ENCODE assay signal across 9 mouse cellular contexts in the genomic region with DNA sequence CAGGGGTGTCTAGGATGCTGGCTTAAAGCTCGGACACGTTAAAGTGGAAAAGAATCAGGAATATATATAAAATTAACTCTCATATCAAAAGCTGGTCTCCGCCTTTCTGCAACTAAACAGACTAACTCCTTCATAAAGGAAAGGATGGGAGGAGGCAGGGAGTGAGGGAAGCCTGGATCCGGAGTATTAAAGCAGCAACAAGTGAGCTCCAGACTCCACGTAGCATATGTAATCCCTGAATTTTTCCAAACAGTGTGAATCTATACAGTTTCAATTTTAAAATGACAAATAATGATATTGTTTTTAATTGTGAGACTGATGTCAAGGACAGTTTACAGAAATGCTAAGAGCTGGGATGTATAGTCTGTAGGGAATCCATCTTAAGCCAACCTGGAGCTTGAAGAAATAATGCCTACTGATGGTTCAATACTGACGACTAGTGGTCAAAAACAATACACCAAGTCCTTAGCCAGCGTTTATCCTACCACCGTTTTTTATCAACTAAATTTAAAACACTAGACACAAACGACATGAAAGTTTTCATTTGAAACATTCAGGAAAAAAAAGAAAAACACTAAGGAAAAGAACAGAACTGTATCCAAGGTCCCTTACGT.
A peak's percentile ranks its signal among the peaks of the same experiment; 100 is the strongest.
DNase-seq lines count a peak whose midpoint lies in the region; ATAC-seq and TF ChIP-seq lines count a peak whose summit lies in the region.
"Had no signal": no experiment of that assay in that cellular context is flagged by ENCODE, and none has a peak within 500 bp of the region (broad histone marks: within the 10 kb centered on the region; RNA-seq: fewer than 3 reads in every experiment).

No protein-coding gene starts in this region.

- ATAC-seq in kidney, embryonic 15.5 days (replicated peaks; ENCODE audit: low FRiP score) = no peak
- peak; percentile 66 for ATAC-seq in hindbrain, embryonic 14.5 days (ENCODE audit: low FRiP score)
- peak; percentile 80 for ATAC-seq in midbrain, embryonic 13.5 days

- no peaks in the 10 kb centered on the region for H3K27me3 ChIP-seq in kidney, embryonic 15.5 days
- H3K27me3 ChIP-seq in E14TG2a.4 (ENCODE audit: insufficient read depth, low read length) = no peaks in the 10 kb centered on the region
- H3K27me3 ChIP-seq in hindbrain, embryonic 14.5 days (ENCODE audit: control insufficient read depth, insufficient read depth, low read length) = no peaks in the 10 kb centered on the region
- no peaks in the 10 kb centered on the region for H3K27me3 ChIP-seq in midbrain, embryonic 13.5 days
- no peaks in the 10 kb centered on the region for H3K27me3 ChIP-seq in thymus, adult 2 months (ENCODE audit: control insufficient read depth, insufficient read depth, low read length)

- H3K4me1 ChIP-seq in kidney, embryonic 15.5 days = no peaks in the 10 kb centered on the region
- H3K4me1 ChIP-seq in E14TG2a.4 (replicated peaks; ENCODE audit: low read depth, low read length) = no peaks in the 10 kb centered on the region
- no peaks in the 10 kb centered on the region for H3K4me1 ChIP-seq in hindbrain, embryonic 14.5 days (replicated peaks; ENCODE audit: control insufficient read depth, insufficient read depth, low read length)
- H3K4me1 ChIP-seq in midbrain, embryonic 13.5 days (replicated peaks) = no peaks in the 10 kb centered on the region
- H3K4me1 ChIP-seq in thymus, adult 2 months (replicated peaks; ENCODE audit: control insufficient read depth, insufficient read depth, low read length) = no peaks in the 10 kb centered on the region

- no peak for TF ChIP-seq POLR2A in thymus, adult 2 months (IDR thresholded peaks at IDR 0.05; ENCODE audit: control insufficient read depth, extremely low read depth, insufficient read depth, low read length, poor library complexity)

- H3K9ac ChIP-seq in kidney, embryonic 15.5 days = no peak overlapping the region
- no peak overlapping the region for H3K9ac ChIP-seq in hindbrain, embryonic 14.5 days
- no peak overlapping the region for H3K9ac ChIP-seq in midbrain, embryonic 13.5 days (replicated peaks)

- TF ChIP-seq CTCF in E14TG2a.4 (conservative IDR thresholded peaks at IDR 0.05; ENCODE audit: low read length) = peak; percentile 82
- TF ChIP-seq CTCF in thymus, adult 2 months (IDR thresholded peaks at IDR 0.05; ENCODE audit: borderline replicate concordance, control insufficient read depth, extremely low read depth, insufficient read depth, low read length, poor library complexity) = no peak

- WGBS in kidney, embryonic 15.5 days = 54% methylated on average over 10 of the region's 10 CpGs
- 59% methylated on average over 10 of the region's 10 CpGs for WGBS in hindbrain, embryonic 14.5 days
- WGBS in midbrain, embryonic 13.5 days = 54% methylated on average over 10 of the region's 10 CpGs
- WGBS in thymus, adult 2 months = 71% methylated on average over 10 of the region's 10 CpGs

- H3K4me3 ChIP-seq in kidney, embryonic 15.5 days (replicated peaks) = no peak overlapping the region
- H3K4me3 ChIP-seq in E14TG2a.4 (replicated peaks; ENCODE audit: low read length) = no peak overlapping the region
- no peak overlapping the region for H3K4me3 ChIP-seq in hindbrain, embryonic 14.5 days (replicated peaks; ENCODE audit: low read length)
- no peak overlapping the region for H3K4me3 ChIP-seq in midbrain, embryonic 13.5 days (replicated peaks)
- no peak overlapping the region for H3K4me3 ChIP-seq in thymus, adult 2 months (ENCODE audit: control insufficient read depth, insufficient read depth, low read length)

- H3K27ac ChIP-seq in kidney, embryonic 15.5 days = no peak overlapping the region
- no peak overlapping the region for H3K27ac ChIP-seq in hindbrain, embryonic 14.5 days
- H3K27ac ChIP-seq in midbrain, embryonic 13.5 days = no peak overlapping the region
- H3K27ac ChIP-seq in thymus, adult 2 months (ENCODE audit: control insufficient read depth, insufficient read depth, low read length) = no peak overlapping the region
- H3K27ac ChIP-seq: macrophage had no signal

- no peaks in the 10 kb centered on the region for H3K36me3 ChIP-seq in kidney, embryonic 15.5 days
- H3K36me3 ChIP-seq in E14TG2a.4 (ENCODE audit: insufficient read depth, low read length) = no peaks in the 10 kb centered on the region
- H3K36me3 ChIP-seq in hindbrain, embryonic 14.5 days (replicated peaks; ENCODE audit: control insufficient read depth, insufficient read depth) = no peaks in the 10 kb centered on the region
- no peaks in the 10 kb centered on the region for H3K36me3 ChIP-seq in midbrain, embryonic 13.5 days
- no peaks in the 10 kb centered on the region for H3K36me3 ChIP-seq in thymus, adult 2 months (ENCODE audit: control insufficient read depth, insufficient read depth, low read length)

- peak; percentile 21 for DNase-seq in kidney, postnatal 14 days
- DNase-seq in c-Kit-positive CD71-positive TER-119-negative erythroid progenitor cells, embryonic 14.5 days (ENCODE audit: low read depth) = peak; percentile 37
- peak; percentile 86 for DNase-seq in hindbrain, embryonic 14.5 days (ENCODE audit: low spot score)
- DNase-seq in T-cell, adult 2 months (ENCODE audit: low spot score) = no peak
- no peak for DNase-seq in thymus, adult 2 months

- H3K4me2 ChIP-seq in kidney, embryonic 15.5 days = no peak overlapping the region
- H3K4me2 ChIP-seq in hindbrain, embryonic 14.5 days (replicated peaks) = no peak overlapping the region
- no peak overlapping the region for H3K4me2 ChIP-seq in midbrain, embryonic 13.5 days (replicated peaks)

- H3K9me3 ChIP-seq in kidney, embryonic 15.5 days (replicated peaks) = no peaks in the 10 kb centered on the region
- no peaks in the 10 kb centered on the region for H3K9me3 ChIP-seq in E14TG2a.4 (ENCODE audit: low read length)
- no peaks in the 10 kb centered on the region for H3K9me3 ChIP-seq in hindbrain, embryonic 14.5 days (ENCODE audit: control insufficient read depth, low read length)
- H3K9me3 ChIP-seq in midbrain, embryonic 13.5 days = no peaks in the 10 kb centered on the region

Comparison
In these comparisons a context has a peak if more than half of its experiments do, and no peak if none do; other contexts are left out.
1. DNase-seq: peak in kidney, postnatal 14 days (single experiment), c-Kit-positive CD71-positive TER-119-negative erythroid progenitor cells, embryonic 14.5 days (single experiment) and hindbrain, embryonic 14.5 days (single experiment); none in T-cell, adult 2 months (single experiment) and thymus, adult 2 months (single experiment).